Mouse (Mus musculus) left cerebral cortex, adult 8-10 months (tissue): ENCODE results near the gene Kank3. TPM values are rescaled to one million over a fixed set of nuclear protein-coding genes. Genes with fewer than 3 reads are reported as not detected.

Experiments used
- DNase-seq, 2 experiments: peaks; one replicate each; pipeline ENCODE4 v3.0.0; 2022; ENCODE audit warnings: low spot score in 2 of 2
- total RNA-seq, 4 experiments: library from RNA; stranded (reverse); gene quantifications; 2 replicates each; pipeline ENCODE4 v1.2.4; 2022

Kank3 gene
- total RNA-seq, 4 experiments from 2014 or later: 27.6 to 33.8 (median 31.5) TPM

DNA sequence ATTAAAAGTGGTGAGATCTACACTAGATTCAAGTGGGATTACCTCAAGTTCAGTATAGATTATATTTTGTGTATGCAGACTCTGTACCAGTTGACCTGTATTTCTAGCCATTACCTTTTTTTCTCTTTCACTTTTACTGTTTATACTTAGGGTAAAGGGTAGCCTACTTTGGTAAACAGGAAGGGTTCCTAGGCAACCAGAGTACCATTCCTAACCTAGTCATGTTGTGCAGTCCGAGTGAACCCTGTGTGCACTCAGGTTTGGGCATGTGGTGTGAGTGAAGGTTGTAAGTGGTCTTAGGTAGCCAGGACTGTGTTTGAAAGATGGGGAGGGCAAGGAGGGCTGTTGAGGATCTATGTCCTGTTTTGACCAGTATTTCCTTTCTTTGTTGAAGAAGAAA is 41.0 kb downstream of the Kank3 start:
- DNase-seq: no peak

DNA sequence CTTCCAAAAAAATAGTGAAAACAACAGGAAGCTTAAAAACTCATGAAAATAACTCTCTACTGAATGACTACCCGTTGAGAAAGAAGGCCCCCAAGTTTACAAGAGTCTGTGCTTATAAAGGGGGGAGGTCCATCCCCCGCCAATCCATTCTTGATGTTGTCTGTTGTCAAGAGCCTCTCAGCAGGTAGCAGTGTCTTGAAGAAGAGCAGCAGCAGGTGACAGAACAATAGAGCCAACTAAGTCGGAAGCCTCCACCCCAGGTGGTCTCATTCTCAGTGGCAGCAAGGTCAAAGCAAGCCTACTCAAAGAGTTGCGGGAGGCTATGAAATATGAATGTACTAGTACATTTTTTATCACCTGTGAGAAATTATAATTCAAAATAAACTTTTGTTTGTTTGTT is 47.5 kb downstream of the Kank3 start:
- DNase-seq: no peak

DNA sequence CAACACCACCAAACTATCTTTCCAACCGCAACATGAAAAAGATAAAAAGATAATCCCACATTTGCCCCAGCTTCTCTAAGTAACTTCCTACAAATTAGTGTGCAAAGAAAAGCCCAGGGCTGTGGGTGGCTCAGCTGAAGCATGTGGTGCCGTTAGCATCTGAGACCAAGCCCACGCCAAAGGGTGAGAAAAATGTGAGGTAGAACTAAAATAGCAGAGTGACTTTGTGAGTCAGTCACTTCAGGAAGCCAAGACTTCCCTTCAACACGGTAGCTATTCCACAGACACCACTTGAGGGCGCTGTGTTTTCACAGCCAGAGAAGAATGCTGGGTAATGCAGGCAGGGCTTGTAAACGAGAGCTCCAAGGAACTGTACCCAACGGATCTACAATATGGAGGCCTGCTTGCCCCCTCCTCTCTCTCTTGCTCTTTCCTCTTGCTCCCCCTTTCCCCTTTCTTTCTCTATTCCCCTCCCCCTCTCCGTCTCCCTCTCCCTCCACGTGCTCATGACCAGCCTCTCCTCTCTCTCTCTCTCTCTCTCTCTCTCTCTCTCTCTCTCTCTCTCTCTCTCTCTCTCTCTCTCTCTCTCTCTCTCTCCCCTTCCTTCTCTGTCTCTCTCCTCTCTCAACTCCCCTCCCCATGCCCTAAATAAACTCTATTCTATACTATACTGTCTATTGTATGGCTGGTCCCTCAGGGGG is 55.2 kb downstream of the Kank3 start:
- peak; percentile 54 to 92 for DNase-seq

Other genes starting within 250 kb of the Kank3 start
- gene Zfp414, start 181.4 kb upstream of the Kank3 start, total RNA-seq: 10 to 100 TPM; 49.7 to 56.8 (median 52.8) TPM
- gene Pram1, start 172.5 kb upstream of the Kank3 start, total RNA-seq: under 1 TPM in 1 of 4 experiments, not detected in 3; 0.37 TPM
- 100 to 1,000 TPM in 3 of 4 experiments, 10 to 100 TPM in 1; 92.0 to 129 (median 113) TPM for gene Hnrnpm, start 123.7 kb upstream of the Kank3 start, total RNA-seq
- 10 to 100 TPM; 85.6 to 95.3 (median 89.9) TPM for gene March2, start 91.8 kb upstream of the Kank3 start, total RNA-seq
- 100 to 1,000 TPM; 351 to 365 (median 357) TPM for gene Rab11b, start 50.0 kb upstream of the Kank3 start, total RNA-seq
- gene Angptl4, start 28.7 kb upstream of the Kank3 start, total RNA-seq: 1 to 10 TPM; 2.3 to 3.2 (median 2.5) TPM
- gene Rps28, start 14.0 kb downstream of the Kank3 start, total RNA-seq: 100 to 1,000 TPM; 672 to 810 (median 775) TPM
- 100 to 1,000 TPM; 193 to 206 (median 201) TPM for gene Ndufa7, start 14.1 kb downstream of the Kank3 start, total RNA-seq
- 10 to 100 TPM; 23.3 to 27.1 (median 24.8) TPM for gene Cd320, start 32.6 kb downstream of the Kank3 start, total RNA-seq
- not detected for gene Gm7029, start 63.3 kb downstream of the Kank3 start, total RNA-seq
- 1 to 10 TPM; 2.0 to 3.0 (median 2.9) TPM for gene Kifc1, start 80.1 kb downstream of the Kank3 start, total RNA-seq
- gene Platr17, start 94.6 kb downstream of the Kank3 start, total RNA-seq: 1 to 10 TPM in 2 of 4 experiments, not detected in 2; 1.3 to 1.6 TPM
- gene Daxx, start 98.9 kb downstream of the Kank3 start, total RNA-seq: 10 to 100 TPM; 24.0 to 31.9 (median 27.1) TPM
- gene Tapbp, start 105.4 kb downstream of the Kank3 start, total RNA-seq: 10 to 100 TPM; 53.0 to 74.3 (median 56.5) TPM
- gene Zbtb22, start 105.4 kb downstream of the Kank3 start, total RNA-seq: 10 to 100 TPM; 36.8 to 44.6 (median 41.3) TPM
- gene Rgl2, start 119.0 kb downstream of the Kank3 start, total RNA-seq: 10 to 100 TPM; 48.9 to 73.4 (median 60.6) TPM
- gene Pfdn6, start 129.8 kb downstream of the Kank3 start, total RNA-seq: 100 to 1,000 TPM in 1 of 4 experiments, 10 to 100 TPM in 3; 81.6 to 112 (median 95.7) TPM
- gene Wdr46, start 130.1 kb downstream of the Kank3 start, total RNA-seq: 10 to 100 TPM; 10.9 to 14.7 (median 13.7) TPM
- 1 to 10 TPM; 5.8 to 6.9 (median 6.2) TPM for gene B3galt4, start 141.0 kb downstream of the Kank3 start, total RNA-seq
- 10 to 100 TPM; 70.6 to 79.6 (median 72.8) TPM for gene Vps52, start 145.3 kb downstream of the Kank3 start, total RNA-seq
- gene Rps18, start 145.5 kb downstream of the Kank3 start, total RNA-seq: 100 to 1,000 TPM; 328 to 351 (median 339) TPM
- 10 to 100 TPM; 31.2 to 66.9 (median 50.2) TPM for gene H2-K1, start 189.8 kb downstream of the Kank3 start, total RNA-seq
- gene Ring1, start 214.2 kb downstream of the Kank3 start, total RNA-seq: 10 to 100 TPM; 31.4 to 43.5 (median 36.1) TPM
- gene H2-Ke6, start 217.5 kb downstream of the Kank3 start, total RNA-seq: 10 to 100 TPM; 45.6 to 50.2 (median 46.4) TPM
- 10 to 100 TPM; 91.2 to 98.6 (median 95.0) TPM for gene Slc39a7, start 221.2 kb downstream of the Kank3 start, total RNA-seq
- 10 to 100 TPM; 72.8 to 87.6 (median 78.1) TPM for gene Rxrb, start 221.3 kb downstream of the Kank3 start, total RNA-seq
- gene Col11a2, start 228.9 kb downstream of the Kank3 start, total RNA-seq: 10 to 100 TPM; 12.6 to 18.0 (median 16.8) TPM